Mouse (Mus musculus) embryo, embryonic 11.5 days (tissue): ENCODE results near the gene Slc4a5.

Source experiments
- DNase-seq: peaks from one replicate; pipeline ENCODE4 v3.0.0-alpha.2; 2012; ENCODE audit warnings: low read depth, low spot score

Slc4a5 gene

DNA sequence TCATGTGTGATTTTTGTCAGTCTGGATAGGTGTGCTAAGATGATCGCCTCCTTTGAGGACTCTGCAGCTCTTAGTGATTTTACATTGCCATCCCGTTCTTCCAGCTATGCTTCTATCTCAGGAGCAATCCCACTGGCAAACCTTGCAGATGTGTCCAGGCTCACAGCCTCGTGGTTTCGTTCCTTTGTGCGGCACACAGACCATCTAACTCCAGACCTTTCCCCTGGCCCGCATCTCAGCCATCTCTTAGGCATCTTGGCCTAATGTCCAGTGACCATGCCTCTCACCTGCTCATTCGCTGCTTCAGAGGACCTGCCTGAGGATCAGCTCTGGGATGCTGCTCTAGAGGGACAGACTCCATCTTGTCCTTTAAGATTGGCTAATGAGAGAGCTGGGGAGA, 130.5 kb downstream of the Slc4a5 start:
- DNase-seq: no peak

DNA sequence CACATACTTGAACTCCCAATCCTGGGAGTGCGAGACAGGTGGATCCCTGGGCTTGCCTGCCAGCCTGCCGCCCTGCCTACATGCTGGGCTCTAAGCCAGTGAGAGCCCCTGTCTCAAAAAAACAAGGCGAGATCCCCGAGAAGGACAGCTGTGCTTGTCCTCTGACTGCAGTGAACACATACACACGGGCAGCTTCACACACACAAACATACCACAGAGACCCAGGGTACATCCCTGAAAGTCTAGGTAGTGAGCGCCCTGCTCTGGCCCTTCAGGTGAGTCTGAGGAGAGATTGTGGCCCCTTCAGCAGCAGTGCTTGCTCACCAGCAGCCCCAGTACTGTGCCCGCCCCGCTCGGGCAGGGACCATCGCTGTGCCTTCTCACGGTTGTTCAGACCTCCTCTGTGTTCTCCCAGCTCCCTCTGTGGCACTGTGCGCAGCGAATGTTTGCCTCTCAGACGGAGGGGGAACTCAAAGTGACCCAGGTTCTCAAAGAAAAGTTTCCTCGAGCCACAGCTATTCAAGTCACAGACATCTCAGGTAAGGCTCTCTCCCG, 131.3 kb downstream of the Slc4a5 start:
- DNase-seq: no peak

DNA sequence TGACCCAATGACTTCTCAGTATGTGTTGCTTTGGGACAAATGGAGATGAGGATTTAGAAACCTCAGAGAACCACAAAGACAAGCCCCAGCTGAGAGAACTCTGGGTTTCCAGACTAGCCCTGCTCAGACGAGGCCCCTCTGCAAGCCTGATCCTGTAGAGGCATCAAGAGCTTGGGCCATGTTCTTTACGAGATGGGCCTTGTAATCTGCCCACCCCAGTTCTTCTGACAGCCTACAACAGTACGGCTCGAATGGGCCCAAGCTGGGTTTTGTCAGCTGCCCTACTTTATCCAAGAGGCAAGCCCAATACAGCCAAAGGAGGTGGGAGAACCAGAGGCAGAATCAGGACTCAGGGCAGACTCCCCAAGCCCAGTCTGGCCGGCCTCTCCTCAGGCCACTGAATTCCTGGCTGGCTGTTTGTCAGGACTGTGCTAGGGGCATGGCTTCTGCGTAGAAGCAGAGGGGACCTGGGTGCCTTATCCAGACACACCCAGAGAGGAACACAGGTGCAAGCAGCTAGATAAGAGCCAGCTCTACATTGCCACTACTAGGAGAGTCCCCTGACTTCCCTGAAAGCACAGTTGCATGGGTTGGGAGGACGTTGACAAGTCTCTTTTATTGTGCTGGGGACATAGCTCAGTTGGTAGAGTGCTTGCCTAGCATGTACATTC, 132.0 kb downstream of the Slc4a5 start:
- no peak for DNase-seq

DNA sequence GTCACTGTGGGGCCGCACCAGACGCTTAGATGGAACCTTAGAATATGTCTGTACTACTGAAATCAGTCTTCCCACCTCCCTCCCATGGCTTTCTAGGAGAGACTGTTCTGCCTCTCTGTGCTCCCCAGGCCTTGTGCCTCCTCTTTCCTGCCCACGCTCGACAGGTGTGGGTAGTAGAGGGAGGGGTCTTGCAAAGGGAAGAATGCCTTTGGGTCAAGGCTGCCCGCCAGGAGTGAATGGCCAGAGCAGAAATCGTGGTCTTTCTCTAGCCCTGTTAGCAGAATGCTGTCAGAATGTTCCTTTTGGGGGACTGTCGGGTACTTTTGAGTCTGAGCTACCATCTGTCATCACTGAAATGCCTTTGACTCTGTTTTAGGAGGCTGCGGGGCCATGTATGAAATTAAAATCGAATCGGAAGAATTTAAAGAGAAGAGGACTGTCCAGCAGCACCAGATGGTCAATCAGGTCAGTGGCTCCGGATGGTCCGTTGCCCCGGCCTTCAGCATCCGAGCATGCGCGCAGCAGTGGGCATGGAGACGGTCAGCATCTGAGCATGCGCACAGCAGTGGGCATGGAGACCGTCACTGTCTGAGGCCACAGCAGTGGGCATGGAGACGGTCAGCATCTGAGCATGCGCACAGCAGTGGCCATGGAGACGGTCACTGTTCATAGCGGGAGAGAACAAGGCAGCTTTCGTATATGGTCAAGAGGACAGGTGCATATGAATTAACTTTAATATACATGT, 133.2 kb downstream of the Slc4a5 start:
- no peak for DNase-seq
